Mouse (Mus musculus) activated CD4-positive, CD25-positive, alpha-beta regulatory T cell, adult 9 weeks (primary cell): ENCODE results near the gene Naip5. TPM values are rescaled to one million over a fixed set of nuclear protein-coding genes. Genes with fewer than 3 reads are reported as not detected.

Experiments used
- polyA plus RNA-seq: library from polyadenylated mRNA; unstranded; fragments of 100-300 nt; shearing (Covaris generic); gene quantifications from one replicate; pipeline ENCODE4 v1.2.1, GENCODE M21; 2017

Naip5 gene
- 15.5 TPM for polyA plus RNA-seq

DNA sequence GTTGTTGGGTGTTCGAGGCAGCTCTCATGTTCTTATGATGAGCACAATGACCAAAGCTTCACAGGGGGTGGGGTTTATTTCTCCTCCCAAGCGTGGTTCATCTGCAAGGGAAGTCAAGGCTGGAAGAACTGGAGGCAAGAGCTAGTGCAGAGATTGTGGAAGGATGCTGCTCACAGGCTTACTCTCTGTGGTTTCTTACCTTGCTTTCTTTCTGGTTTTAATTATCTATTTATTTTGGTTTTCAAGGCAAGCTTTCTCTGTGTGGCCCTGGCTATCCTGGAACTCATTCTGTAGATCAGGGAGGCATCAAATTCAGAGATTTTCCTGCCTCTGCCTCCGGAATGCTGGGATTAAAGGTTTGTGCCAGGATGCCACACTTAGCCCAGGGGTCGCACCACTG, at the start of gene Naip5:
Gene Naip5, minus strand, starts transcription at position 101 of the 400 bp plus-strand sequence.

DNA sequence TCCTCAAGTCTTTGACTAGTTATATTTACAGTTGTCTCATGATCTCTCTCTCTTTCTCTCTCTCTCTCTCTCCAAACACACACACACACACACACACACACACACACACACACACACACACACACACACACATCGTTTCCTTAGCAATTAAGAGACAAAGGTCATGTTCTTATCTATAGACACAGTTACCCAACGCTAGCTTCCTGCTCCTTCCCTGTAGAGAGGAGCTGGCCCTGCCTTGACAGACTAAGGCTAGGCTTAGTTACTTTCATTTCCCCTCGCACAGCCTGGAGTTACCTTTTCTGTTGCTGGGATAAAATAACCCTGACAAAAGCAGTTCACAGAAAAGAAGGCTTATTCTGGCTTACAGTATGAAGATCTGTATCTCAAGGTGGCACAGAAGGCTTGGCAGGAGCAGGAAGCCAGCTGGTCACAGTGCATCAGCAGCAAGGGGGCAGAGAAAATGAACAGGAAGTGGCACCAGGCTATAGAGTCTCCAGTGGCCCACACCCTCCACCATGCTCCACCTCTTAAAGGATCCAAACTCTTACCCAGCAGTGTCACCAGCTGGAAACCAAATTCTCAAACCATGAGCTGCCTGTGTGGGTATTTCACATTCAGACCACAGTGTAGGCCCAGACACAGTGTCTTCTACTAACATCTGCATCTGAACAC, 44.3 kb downstream of the Naip5 start, which contains the start of gene Naip2:
Gene Naip2, minus strand, starts transcription at position 434 of the 675 bp plus-strand sequence.

Other genes with a start within 250 kb of the Naip5 start
- gene Mccc2, start 230.7 kb downstream of the Naip5 start, polyA plus RNA-seq = 14.4 TPM
- 54.0 TPM for gene Bdp1, start 142.3 kb downstream of the Naip5 start, polyA plus RNA-seq
- gene Serf1, start 138.3 kb downstream of the Naip5 start, polyA plus RNA-seq = 7.7 TPM
- gene Smn1, start 121.5 kb downstream of the Naip5 start, polyA plus RNA-seq = 44.3 TPM
- gene Naip2, start 44.2 kb downstream of the Naip5 start, polyA plus RNA-seq = 10.3 TPM
- gene Naip6, start 71.4 kb upstream of the Naip5 start, polyA plus RNA-seq = 6.6 TPM
- not detected for gene Naip1, start 206.5 kb upstream of the Naip5 start, polyA plus RNA-seq
- 60.9 TPM for gene Gtf2h2, start 246.3 kb upstream of the Naip5 start, polyA plus RNA-seq